Comparison of ENCODE assay signal across 8 mouse cellular contexts in the genomic region with DNA sequence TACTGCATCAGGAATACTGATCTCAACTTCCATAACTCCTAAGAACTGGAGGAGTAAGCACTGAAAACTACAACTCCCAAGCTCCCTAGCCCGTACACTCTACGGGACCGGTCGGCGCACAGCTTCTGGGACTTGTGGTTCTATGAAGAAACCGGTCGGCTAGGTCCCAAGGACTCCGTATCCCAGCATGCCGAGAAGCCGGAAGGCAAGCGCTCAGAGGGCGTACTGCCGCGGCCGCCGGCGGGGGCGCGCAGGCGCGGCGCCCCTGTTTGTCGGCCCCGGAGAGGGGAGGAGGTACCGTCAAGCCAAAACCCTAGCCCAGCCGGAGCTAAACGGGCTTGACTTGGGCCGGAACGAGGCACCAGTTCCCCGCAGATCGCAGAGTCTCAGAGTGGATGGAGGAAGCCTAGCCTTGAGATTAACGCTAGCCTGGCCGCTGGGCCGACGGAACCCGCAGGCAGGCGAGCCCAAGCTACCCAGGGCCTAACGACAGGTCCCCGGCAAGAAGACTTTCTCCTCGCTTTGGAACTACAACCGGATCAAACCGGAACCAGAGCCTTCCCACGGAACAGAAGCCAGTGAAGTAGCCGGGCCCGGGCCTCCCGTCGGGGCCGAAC. TPM values are rescaled to one million over a fixed set of nuclear protein-coding genes. Genes with fewer than 3 reads are reported as not detected.
DNase-seq lines count a peak whose midpoint lies in the region; ATAC-seq lines count a peak whose summit lies in the region.

A gene (plus strand): TSS at position 155 of the 617 bp plus-strand sequence.

- peaks cover 24% of the 10 kb centered on the region for H3K36me3 ChIP-seq in heart, embryonic 12.5 days
- peaks cover 25% of the 10 kb centered on the region for H3K36me3 ChIP-seq in liver, embryonic 12.5 days
- H3K36me3 ChIP-seq in stomach, embryonic 15.5 days, result peaks cover 15% of the 10 kb centered on the region

- peak within 1 kb of the TSS; percentile 91 for H3K4me2 ChIP-seq in heart, embryonic 12.5 days
- H3K4me2 ChIP-seq in liver, embryonic 12.5 days, result peak within 1 kb of the TSS; percentile 93
- peak within 1 kb of the TSS; percentile 78 for H3K4me2 ChIP-seq in stomach, embryonic 15.5 days

- peak within 1 kb of the TSS; percentile 73 for H3K27ac ChIP-seq in heart, embryonic 12.5 days (ENCODE audit: poor library complexity, severe bottlenecking)
- peak within 1 kb of the TSS; percentile 85 for H3K27ac ChIP-seq in liver, embryonic 12.5 days
- peak within 1 kb of the TSS; percentile 80 for H3K27ac ChIP-seq in stomach, embryonic 15.5 days

- H3K27me3 ChIP-seq in heart, embryonic 12.5 days (replicated peaks), result no peaks in the 10 kb centered on the region
- peaks cover 22% of the 10 kb centered on the region for H3K27me3 ChIP-seq in liver, embryonic 12.5 days (replicated peaks)
- no peaks in the 10 kb centered on the region for H3K27me3 ChIP-seq in stomach, embryonic 15.5 days (replicated peaks)

- peak; percentile 94 for DNase-seq in CD4-positive helper T cell, adult 2 months (ENCODE audit: low read depth, low spot score)
- peak; percentile 97 for DNase-seq in brain, embryonic 18.5 days (ENCODE audit: low read depth, low spot score)
- DNase-seq in kidney, postnatal 10 days, result peak; percentile 95
- peak; percentile 86 to 90 for DNase-seq in natural killer cell, adult 2 months (ENCODE audit: low spot score in 2 of 2)

- no peaks in the 10 kb centered on the region for H3K9me3 ChIP-seq in heart, embryonic 12.5 days (replicated peaks)
- no peaks in the 10 kb centered on the region for H3K9me3 ChIP-seq in liver, embryonic 12.5 days (replicated peaks)
- H3K9me3 ChIP-seq in stomach, embryonic 15.5 days, result no peaks in the 10 kb centered on the region

- under 1% methylated on average over 45 of the region's 48 CpGs for WGBS in heart, embryonic 12.5 days
- WGBS in liver, embryonic 12.5 days (ENCODE audit: insufficient replicate concordance), result under 1% methylated on average over 48 of the region's 48 CpGs
- WGBS in stomach, embryonic 15.5 days, result under 1% methylated on average over 48 of the region's 48 CpGs

- H3K9ac ChIP-seq in heart, embryonic 12.5 days, result peak within 1 kb of the TSS; percentile 92
- peak within 1 kb of the TSS; percentile 94 for H3K9ac ChIP-seq in liver, embryonic 12.5 days
- peak within 1 kb of the TSS; percentile 54 for H3K9ac ChIP-seq in stomach, embryonic 15.5 days

- peak within 1 kb of the TSS; percentile 79 for H3K4me3 ChIP-seq in heart, embryonic 12.5 days
- H3K4me3 ChIP-seq in liver, embryonic 12.5 days, result peak within 1 kb of the TSS; percentile 87
- H3K4me3 ChIP-seq in stomach, embryonic 15.5 days (replicated peaks), result peak within 1 kb of the TSS; percentile 83

- ATAC-seq in erythroid progenitor cell, adult 5-6 weeks (replicated peaks; ENCODE audit: low FRiP score, poor library complexity, severe bottlenecking), result peak; percentile 84
- peak; percentile 98 for ATAC-seq in heart, embryonic 12.5 days (ENCODE audit: insufficient number of reproducible peaks, low FRiP score)
- peak; percentile 97 for ATAC-seq in liver, embryonic 12.5 days
- peak; percentile 99 for ATAC-seq in stomach, embryonic 15.5 days (ENCODE audit: insufficient read depth, low FRiP score, low read depth)

- peaks cover 25% of the 10 kb centered on the region for H3K4me1 ChIP-seq in heart, embryonic 12.5 days (replicated peaks)
- H3K4me1 ChIP-seq in liver, embryonic 12.5 days, result peaks cover 40% of the 10 kb centered on the region
- H3K4me1 ChIP-seq in stomach, embryonic 15.5 days, result peaks cover 21% of the 10 kb centered on the region

RNA-seq across cellular contexts. Expression of the gene that starts here (rescaled TPM):
- 0.72 and 3.8 TPM in 2 replicates for total RNA-seq in erythroid progenitor cell, adult 5-6 weeks (2015; ENCODE audit: low replicate concordance)
- total RNA-seq in erythroid progenitor cell, adult 5-6 weeks (2017; ENCODE audit: low replicate concordance), result 2.6 and 8.4 TPM in 2 replicates
- polyA plus RNA-seq in heart, embryonic 12.5 days (2016; fragmentation: Nextera tagmentation; extraction: Ambion mirVana), result 37.5 and 41.2 TPM in 2 replicates
- 25.9 and 26.4 TPM in 2 replicates for polyA plus RNA-seq in liver, embryonic 12.5 days (2016; fragmentation: Nextera tagmentation; extraction: Ambion mirVana)
- polyA plus RNA-seq in stomach, embryonic 15.5 days (2015; fragmentation: Nextera tagmentation; extraction: Ambion mirVana), result 43.2 and 45.7 TPM in 2 replicates

Comparison
In these comparisons a context has a peak if more than half of its experiments do, and no peak if none do; other contexts are left out.
1. Peak in every context shown above with its lines: DNase-seq, ATAC-seq, H3K4me3 ChIP-seq and H3K27ac ChIP-seq.